Mouse (Mus musculus) forelimb bud, embryonic 11.5 days (tissue): ENCODE results near the gene 4931409K22Rik.

ENCODE experiments used
- DNase-seq: peaks from one replicate; pipeline ENCODE4 v3.0.0-alpha.2; 2012; ENCODE audit warnings: low read depth, low spot score

The 4931409K22Rik gene

GRCm38 (mm10) chr5:24499113-24499512, 57.5 kb downstream of the 4931409K22Rik start:
- DNase-seq, result no peak

DNA sequence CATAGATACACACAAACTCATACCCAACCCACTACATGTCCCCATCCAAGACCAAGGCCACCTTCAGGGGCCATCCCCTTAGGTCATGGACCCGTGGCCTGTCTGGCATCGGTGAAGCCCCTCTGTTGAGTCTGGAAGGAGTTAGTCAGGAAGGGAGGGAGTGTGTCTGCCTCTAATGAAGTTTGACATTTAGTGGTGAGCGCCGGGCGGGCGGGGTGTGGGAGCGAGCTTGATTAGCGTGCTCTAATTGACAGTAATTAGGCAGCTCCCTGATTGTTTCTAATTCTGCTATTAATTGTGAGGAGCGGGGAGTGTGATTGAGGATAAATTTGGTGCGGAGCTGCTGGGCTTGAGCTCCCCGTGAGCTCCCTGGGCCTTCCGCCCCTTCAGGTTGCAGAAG, 59.1 kb downstream of the 4931409K22Rik start:
- no peak for DNase-seq

- DNase-seq, result no peak
Measured at GRCm38 (mm10) chr5:24496756-24497155, 59.9 kb downstream of the 4931409K22Rik start.

- DNase-seq, result no peak
Measured at GRCm38 (mm10) chr5:24495019-24495418, 61.6 kb downstream of the 4931409K22Rik start.
